25 mouse cellular contexts compared by ENCODE assay signal in genomic region chr7:34562160-34562559, GRCm38 (mm10).
DNase-seq lines count a peak whose midpoint lies in the region; ATAC-seq and TF ChIP-seq lines count a peak whose summit lies in the region.
"Had no signal": no experiment of that assay in that cellular context is flagged by ENCODE, and none has a peak within 500 bp of the region (broad histone marks: within the 10 kb centered on the region; RNA-seq: fewer than 3 reads in every experiment).

No protein-coding gene starts in this region.

- H3K27me3 ChIP-seq in embryonic facial prominence, embryonic 14.5 days (replicated peaks; ENCODE audit: control insufficient read depth, insufficient read depth, low read length) = no peaks in the 10 kb centered on the region
- H3K27me3 ChIP-seq in embryonic facial prominence, embryonic 10.5 days (replicated peaks; ENCODE audit: low read depth, poor library complexity, severe bottlenecking) = no peaks in the 10 kb centered on the region
- no peaks in the 10 kb centered on the region for H3K27me3 ChIP-seq in kidney, postnatal 0 days (ENCODE audit: insufficient read depth, low read length)
- no peaks in the 10 kb centered on the region for H3K27me3 ChIP-seq in kidney, embryonic 16.5 days (ENCODE audit: insufficient read depth, low read length)
- H3K27me3 ChIP-seq: hindbrain, embryonic 15.5 days; midbrain, embryonic 12.5 days had no signal

- DNase-seq in embryonic facial prominence, embryonic 14.5 days (ENCODE audit: low spot score) = peak; percentile 44
- DNase-seq in embryonic facial prominence, embryonic 10.5 days (ENCODE audit: low spot score) = no peak
- DNase-seq in kidney, postnatal 0 days (ENCODE audit: low spot score) = peak; percentile 19
- DNase-seq in 416B (ENCODE audit: low read depth) = peak; percentile 48
- DNase-seq in B cell, adult 2 months = no peak
- no peak for DNase-seq in layer of hippocampus, postnatal 14 days (ENCODE audit: low spot score in 2 of 2)
- DNase-seq: adrenal gland, postnatal 10 days; cerebellum, adult 11-12 months; cerebellum, postnatal 14 days; gastrocnemius, postnatal 25 days; heart, postnatal 10 days; kidney, adult 11 months; kidney, postnatal 25 days; layer of hippocampus, adult 9-11 months; lung, postnatal 10 days; thymus, postnatal 25 days had no signal

- no peaks in the 10 kb centered on the region for H3K36me3 ChIP-seq in embryonic facial prominence, embryonic 14.5 days (ENCODE audit: control insufficient read depth, insufficient read depth, low read length)
- no peaks in the 10 kb centered on the region for H3K36me3 ChIP-seq in embryonic facial prominence, embryonic 10.5 days (replicated peaks)
- no peaks in the 10 kb centered on the region for H3K36me3 ChIP-seq in kidney, postnatal 0 days (ENCODE audit: insufficient read depth, low read length)
- no peaks in the 10 kb centered on the region for H3K36me3 ChIP-seq in kidney, embryonic 16.5 days (ENCODE audit: insufficient read depth, low read length)
- H3K36me3 ChIP-seq: heart, embryonic 10.5 days; hindbrain, embryonic 15.5 days; midbrain, embryonic 12.5 days had no signal

- no peak for ATAC-seq in embryonic facial prominence, embryonic 14.5 days (ENCODE audit: low read depth)
- no peak for ATAC-seq in kidney, postnatal 0 days (replicated peaks; ENCODE audit: low FRiP score, low read depth)
- ATAC-seq in kidney, embryonic 16.5 days (ENCODE audit: low FRiP score, low TSS enrichment) = no peak
- ATAC-seq: forebrain, embryonic 14.5 days; Patski had no signal

- 69% methylated on average over 2 of the region's 2 CpGs for WGBS in embryonic facial prominence, embryonic 14.5 days
- 86% methylated on average over 2 of the region's 2 CpGs for WGBS in embryonic facial prominence, embryonic 10.5 days
- 84% methylated on average over 2 of the region's 2 CpGs for WGBS in kidney, postnatal 0 days
- 80% methylated on average over 2 of the region's 2 CpGs for WGBS in kidney, embryonic 16.5 days

- 0 out of 2 replicates have a peak, but pooled peaks cover 7% of the 10 kb centered on the region for H3K9me3 ChIP-seq in embryonic facial prominence, embryonic 14.5 days (ENCODE audit: control insufficient read depth, low read length)
- peaks cover 5% of the 10 kb centered on the region; the same call in 1 of the 2 replicates for H3K9me3 ChIP-seq in embryonic facial prominence, embryonic 10.5 days
- 0 out of 2 replicates have a peak, but pooled peaks cover 4% of the 10 kb centered on the region for H3K9me3 ChIP-seq in kidney, postnatal 0 days (replicated peaks; ENCODE audit: low read length)
- peaks cover 4% of the 10 kb centered on the region for H3K9me3 ChIP-seq in kidney, embryonic 16.5 days (ENCODE audit: low read length)
- H3K9me3 ChIP-seq: heart, embryonic 10.5 days; hindbrain, embryonic 15.5 days had no signal

- no peak for TF ChIP-seq POLR2A in cortical plate, adult 2 months (IDR thresholded peaks at IDR 0.05; ENCODE audit: extremely low read depth, insufficient read depth, low read length)

- H3K4me1 ChIP-seq in embryonic facial prominence, embryonic 14.5 days (ENCODE audit: control insufficient read depth, insufficient read depth, low read length) = no peaks in the 10 kb centered on the region
- H3K4me1 ChIP-seq in embryonic facial prominence, embryonic 10.5 days = 0 out of 2 replicates have a peak, but pooled peaks cover 3% of the 10 kb centered on the region
- H3K4me1 ChIP-seq in kidney, postnatal 0 days (replicated peaks; ENCODE audit: insufficient read depth, low read length) = no peaks in the 10 kb centered on the region
- H3K4me1 ChIP-seq in kidney, embryonic 16.5 days (ENCODE audit: insufficient read depth, low read length) = 0 out of 2 replicates have a peak, but pooled peaks cover 3% of the 10 kb centered on the region
- H3K4me1 ChIP-seq in cortical plate, adult 2 months (ENCODE audit: control insufficient read depth, insufficient read depth, low read length) = no peaks in the 10 kb centered on the region
- H3K4me1 ChIP-seq: hindbrain, embryonic 15.5 days; midbrain, embryonic 12.5 days had no signal

- H3K4me3 ChIP-seq in embryonic facial prominence, embryonic 14.5 days (ENCODE audit: low read depth, low read length) = no peak overlapping the region
- H3K4me3 ChIP-seq in embryonic facial prominence, embryonic 10.5 days = no peak overlapping the region
- no peak overlapping the region for H3K4me3 ChIP-seq in kidney, postnatal 0 days (replicated peaks; ENCODE audit: low read depth, low read length)
- no peak overlapping the region for H3K4me3 ChIP-seq in kidney, embryonic 16.5 days (ENCODE audit: low read length)
- no peak overlapping the region for H3K4me3 ChIP-seq in cortical plate, adult 2 months (ENCODE audit: insufficient read depth, low read length)
- H3K4me3 ChIP-seq: erythroblast, embryonic 14.5 days; heart, embryonic 10.5 days; hindbrain, embryonic 15.5 days; midbrain, embryonic 12.5 days had no signal

- no peak overlapping the region for H3K4me2 ChIP-seq in embryonic facial prominence, embryonic 14.5 days (ENCODE audit: low read depth, low read length)
- H3K4me2 ChIP-seq in kidney, postnatal 0 days (ENCODE audit: low read length) = no peak overlapping the region
- no peak overlapping the region for H3K4me2 ChIP-seq in kidney, embryonic 16.5 days (replicated peaks; ENCODE audit: low read depth, low read length)
- H3K4me2 ChIP-seq: hindbrain, embryonic 15.5 days; liver, embryonic 11.5 days; midbrain, embryonic 12.5 days had no signal

- no peak overlapping the region for H3K9ac ChIP-seq in embryonic facial prominence, embryonic 14.5 days (ENCODE audit: low read depth, low read length)
- no peak overlapping the region for H3K9ac ChIP-seq in kidney, postnatal 0 days (ENCODE audit: low read depth, low read length)
- H3K9ac ChIP-seq in kidney, embryonic 16.5 days (replicated peaks; ENCODE audit: low read length) = no peak overlapping the region
- H3K9ac ChIP-seq: hindbrain, embryonic 15.5 days; midbrain, embryonic 12.5 days had no signal

- no peak overlapping the region for H3K27ac ChIP-seq in embryonic facial prominence, embryonic 14.5 days (replicated peaks; ENCODE audit: low read depth, low read length)
- H3K27ac ChIP-seq in embryonic facial prominence, embryonic 10.5 days (replicated peaks) = no peak overlapping the region
- no peak overlapping the region for H3K27ac ChIP-seq in kidney, postnatal 0 days
- no peak overlapping the region for H3K27ac ChIP-seq in kidney, embryonic 16.5 days (ENCODE audit: low read length)
- H3K27ac ChIP-seq in cortical plate, adult 2 months (ENCODE audit: insufficient read depth, low read length) = no peak overlapping the region
- H3K27ac ChIP-seq: heart, embryonic 10.5 days; hindbrain, embryonic 15.5 days; midbrain, embryonic 12.5 days had no signal

- peak; percentile 55; the same call in 1 of the 2 replicates for TF ChIP-seq CTCF in kidney, postnatal 0 days (IDR thresholded peaks at IDR 0.05; ENCODE audit: low read depth)
- peak; percentile 14; the same call in 1 of the 2 replicates for TF ChIP-seq CTCF in cortical plate, adult 2 months (IDR thresholded peaks at IDR 0.05; ENCODE audit: extremely low read depth, insufficient read depth, low read length)

Comparison
In these comparisons a context has a peak if more than half of its experiments do, and no peak if none do; other contexts are left out.
1. DNase-seq: peak in embryonic facial prominence, embryonic 14.5 days (single experiment), kidney, postnatal 0 days (single experiment) and 416B (single experiment); none in embryonic facial prominence, embryonic 10.5 days (single experiment), B cell, adult 2 months (0 of 2) and layer of hippocampus, postnatal 14 days (0 of 2).